8 mouse cellular contexts compared by ENCODE assay signal in the genomic region with DNA sequence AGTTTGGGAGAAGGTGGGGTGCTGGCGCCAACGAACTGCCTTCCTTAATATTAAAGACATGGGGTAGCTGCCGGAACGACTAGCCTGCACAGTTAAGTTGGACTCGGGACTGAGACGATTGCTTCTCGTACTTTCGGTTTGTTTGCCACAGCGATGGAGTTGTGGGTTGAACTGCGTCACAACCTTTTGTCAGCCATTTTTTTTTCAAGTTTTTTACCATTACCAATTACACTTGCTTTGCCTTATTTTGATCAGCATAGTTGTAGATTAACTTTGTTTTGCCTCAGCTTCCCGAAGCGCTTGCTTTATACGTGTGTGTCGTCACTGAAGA. TPM values are rescaled to one million over a fixed set of nuclear protein-coding genes. Genes with fewer than 3 reads are reported as not detected.
A peak's percentile ranks its signal among the peaks of the same experiment; 100 is the strongest.
DNase-seq lines count a peak whose midpoint lies in the region; ATAC-seq and TF ChIP-seq lines count a peak whose summit lies in the region.

No protein-coding gene starts in this region.

- DNase-seq in kidney, adult 2 months: no peak
- no peak for DNase-seq in kidney, adult 8-10 months
- no peak for DNase-seq in hindbrain, postnatal 0 days (ENCODE audit: low spot score)
- no peak for DNase-seq in natural killer cell, adult 2 months (ENCODE audit: low spot score in 2 of 2)
- no peak for DNase-seq in layer of hippocampus, postnatal 14 days (ENCODE audit: low spot score in 2 of 2)
- no peak for DNase-seq in left cerebral cortex, adult 18-20 months (ENCODE audit: low spot score in 2 of 2)

- TF ChIP-seq POLR2A in kidney, adult 2 months (IDR thresholded peaks at IDR 0.05; ENCODE audit: low read depth, low read length): no peak
- TF ChIP-seq POLR2A in bone marrow, adult 2 months (IDR thresholded peaks at IDR 0.05; ENCODE audit: borderline replicate concordance, control insufficient read depth, low read depth, low read length): no peak

- no peak for ATAC-seq in hindbrain, postnatal 0 days
- no peak; the same call in 1 of the 2 replicates for ATAC-seq in midbrain, embryonic 15.5 days (replicated peaks)

- H3K36me3 ChIP-seq in kidney, adult 2 months (ENCODE audit: control insufficient read depth, insufficient read depth, low read length): peaks cover 3% of the 10 kb centered on the region; the same call in 1 of the 2 replicates
- H3K36me3 ChIP-seq in hindbrain, postnatal 0 days (ENCODE audit: insufficient read depth, low read length): no peaks in the 10 kb centered on the region
- no peaks in the 10 kb centered on the region for H3K36me3 ChIP-seq in midbrain, embryonic 15.5 days (replicated peaks)

- peak overlapping the region; percentile 69 for H3K4me3 ChIP-seq in kidney, adult 2 months (ENCODE audit: insufficient read depth, low read depth, low read length)
- H3K4me3 ChIP-seq in bone marrow, adult 2 months (replicated peaks; ENCODE audit: control insufficient read depth, low read depth, low read length): peak overlapping the region; percentile 67
- peak overlapping the region; percentile 52 for H3K4me3 ChIP-seq in hindbrain, postnatal 0 days (ENCODE audit: low read length)
- peak overlapping the region; percentile 51 for H3K4me3 ChIP-seq in midbrain, embryonic 15.5 days

- peaks cover 4% of the 10 kb centered on the region; the same call in 1 of the 2 replicates for H3K4me1 ChIP-seq in kidney, adult 2 months (ENCODE audit: control insufficient read depth, insufficient read depth, low read length)
- no peaks in the 10 kb centered on the region; the same call in 1 of the 2 replicates for H3K4me1 ChIP-seq in bone marrow, adult 2 months (ENCODE audit: control insufficient read depth, insufficient read depth, low read length)
- H3K4me1 ChIP-seq in hindbrain, postnatal 0 days (ENCODE audit: insufficient read depth, low read length): peaks cover 6% of the 10 kb centered on the region; the same call in 1 of the 2 replicates
- peaks cover 22% of the 10 kb centered on the region for H3K4me1 ChIP-seq in midbrain, embryonic 15.5 days

- no peak for TF ChIP-seq CTCF in kidney, adult 2 months (conservative IDR thresholded peaks at IDR 0.05; ENCODE audit: insufficient read depth, insufficient read length, low read depth, low read length)
- TF ChIP-seq CTCF in bone marrow, adult 2 months (IDR thresholded peaks at IDR 0.05; ENCODE audit: control insufficient read depth, insufficient read depth, low read length): no peak
- no peak for TF ChIP-seq CTCF in hindbrain, postnatal 0 days (IDR thresholded peaks at IDR 0.05; ENCODE audit: low read depth)

- peak overlapping the region; percentile 74 for H3K9ac ChIP-seq in hindbrain, postnatal 0 days (replicated peaks; ENCODE audit: low read length)
- H3K9ac ChIP-seq in midbrain, embryonic 15.5 days: peak overlapping the region; percentile 33; the same call in 1 of the 2 replicates

- H3K27me3 ChIP-seq in kidney, adult 2 months (replicated peaks; ENCODE audit: control insufficient read depth, insufficient read depth, low read length): no peaks in the 10 kb centered on the region
- no peaks in the 10 kb centered on the region for H3K27me3 ChIP-seq in hindbrain, postnatal 0 days (ENCODE audit: insufficient read depth, low read length)
- no peaks in the 10 kb centered on the region for H3K27me3 ChIP-seq in midbrain, embryonic 15.5 days (replicated peaks)

- H3K27ac ChIP-seq in kidney, adult 2 months (ENCODE audit: insufficient read depth, low read depth, low read length): peak overlapping the region; percentile 97
- H3K27ac ChIP-seq in bone marrow, adult 2 months (ENCODE audit: control insufficient read depth, insufficient read depth, low read depth, low read length, poor library complexity): peak overlapping the region; percentile 98
- H3K27ac ChIP-seq in hindbrain, postnatal 0 days: peak overlapping the region; percentile 94
- peak overlapping the region; percentile 78; the same call in 1 of the 2 replicates for H3K27ac ChIP-seq in midbrain, embryonic 15.5 days

- H3K9me3 ChIP-seq in hindbrain, postnatal 0 days (ENCODE audit: low read length): no peaks in the 10 kb centered on the region
- H3K9me3 ChIP-seq in midbrain, embryonic 15.5 days: no peaks in the 10 kb centered on the region

- peak overlapping the region; percentile 98 for H3K4me2 ChIP-seq in hindbrain, postnatal 0 days (ENCODE audit: low read depth, low read length)
- H3K4me2 ChIP-seq in midbrain, embryonic 15.5 days: peak overlapping the region; percentile 98

- WGBS in kidney, adult 2 months: under 1% methylated on average over 14 of the region's 14 CpGs
- under 1% methylated on average over 14 of the region's 14 CpGs for WGBS in bone marrow, adult 2 months
- under 1% methylated on average over 14 of the region's 14 CpGs for WGBS in hindbrain, postnatal 0 days
- under 1% methylated on average over 14 of the region's 14 CpGs for WGBS in midbrain, embryonic 15.5 days

RNA-seq across cellular contexts. Expression of a gene that starts 1.3 kb away (rescaled TPM):
- 68.7 and 76.0 TPM in 2 replicates for polyA plus RNA-seq in kidney, adult 2 months (2012; rRNA removed)
- 78.9 and 108 TPM in 2 replicates for polyA plus RNA-seq in bone marrow, adult 2 months (2011; ENCODE audit: insufficient read depth, insufficient read length, low replicate concordance, missing spikeins)
- 508 and 626 TPM in 2 replicates for total RNA-seq in hindbrain, postnatal 0 days (2014; rRNA removed)
- 31.4 and 35.4 TPM in 2 replicates for polyA plus RNA-seq in hindbrain, postnatal 0 days (2015; fragmentation: Nextera tagmentation; extraction: Ambion mirVana)
- polyA plus RNA-seq in midbrain, embryonic 15.5 days (2015; fragmentation: Nextera tagmentation; extraction: Ambion mirVana): 6.9 and 8.3 TPM in 2 replicates
- 10 to 100 TPM; 64.6 to 74.5 TPM for total RNA-seq in layer of hippocampus, postnatal 14 days (2021)
- 10 to 100 TPM; 55.8 to 61.1 TPM for total RNA-seq in left cerebral cortex, adult 18-20 months (2021)

RNA-seq across cellular contexts. Expression of a gene that starts 5.5 kb away (rescaled TPM):
- 0.39 and 1.1 TPM in 2 replicates for polyA plus RNA-seq in kidney, adult 2 months (2012; rRNA removed)
- 42.2 and 62.6 TPM in 2 replicates for polyA plus RNA-seq in bone marrow, adult 2 months (2011; ENCODE audit: insufficient read depth, insufficient read length, low replicate concordance, missing spikeins)
- 1,362 and 1,480 TPM in 2 replicates for total RNA-seq in hindbrain, postnatal 0 days (2014; rRNA removed)
- polyA plus RNA-seq in hindbrain, postnatal 0 days (2015; fragmentation: Nextera tagmentation; extraction: Ambion mirVana): 1.6 and 2.1 TPM in 2 replicates
- polyA plus RNA-seq in midbrain, embryonic 15.5 days (2015; fragmentation: Nextera tagmentation; extraction: Ambion mirVana): 0.41 and 1.4 TPM in 2 replicates
- total RNA-seq in layer of hippocampus, postnatal 14 days (2021): 10 to 100 TPM; 11.9 to 12.2 TPM
- not detected for total RNA-seq in left cerebral cortex, adult 18-20 months (2021)

RNA-seq across cellular contexts. Expression of a gene that starts 6.6 kb away (rescaled TPM):
- 2.0 and 2.8 TPM in 2 replicates for polyA plus RNA-seq in kidney, adult 2 months (2012; rRNA removed)
- polyA plus RNA-seq in bone marrow, adult 2 months (2011; ENCODE audit: insufficient read depth, insufficient read length, low replicate concordance, missing spikeins): 65.7 and 136 TPM in 2 replicates
- total RNA-seq in hindbrain, postnatal 0 days (2014; rRNA removed): 1,454 and 1,759 TPM in 2 replicates
- 0.49 and 0.55 TPM in 2 replicates for polyA plus RNA-seq in hindbrain, postnatal 0 days (2015; fragmentation: Nextera tagmentation; extraction: Ambion mirVana)
- 0.37 and 0.83 TPM in 2 replicates for polyA plus RNA-seq in midbrain, embryonic 15.5 days (2015; fragmentation: Nextera tagmentation; extraction: Ambion mirVana)
- 10 to 100 TPM; 19.6 to 29.4 TPM for total RNA-seq in layer of hippocampus, postnatal 14 days (2021)
- 10 to 100 TPM; 17.8 to 19.6 TPM for total RNA-seq in left cerebral cortex, adult 18-20 months (2021)

RNA-seq across cellular contexts. Expression of a gene that starts 11.0 kb away (rescaled TPM):
- polyA plus RNA-seq in kidney, adult 2 months (2012; rRNA removed): 1.3 and 1.5 TPM in 2 replicates
- polyA plus RNA-seq in bone marrow, adult 2 months (2011; ENCODE audit: insufficient read depth, insufficient read length, low replicate concordance, missing spikeins): 30.3 and 31.4 TPM in 2 replicates
- total RNA-seq in hindbrain, postnatal 0 days (2014; rRNA removed): 349 and 438 TPM in 2 replicates
- 7.4 and 10.4 TPM in 2 replicates for polyA plus RNA-seq in hindbrain, postnatal 0 days (2015; fragmentation: Nextera tagmentation; extraction: Ambion mirVana)
- 4.6 and 7.2 TPM in 2 replicates for polyA plus RNA-seq in midbrain, embryonic 15.5 days (2015; fragmentation: Nextera tagmentation; extraction: Ambion mirVana)
- total RNA-seq in layer of hippocampus, postnatal 14 days (2021): 10 to 100 TPM; 27.5 to 46.6 TPM
- total RNA-seq in left cerebral cortex, adult 18-20 months (2021): 10 to 100 TPM; 17.2 to 22.5 TPM

RNA-seq across cellular contexts. Expression of a gene that starts 12.2 kb away (rescaled TPM):
- polyA plus RNA-seq in kidney, adult 2 months (2012; rRNA removed): 0.88 and 1.4 TPM in 2 replicates
- 19.6 TPM in 1 of 2 replicates, not detected in the other for polyA plus RNA-seq in bone marrow, adult 2 months (2011; ENCODE audit: insufficient read depth, insufficient read length, low replicate concordance, missing spikeins)
- total RNA-seq in hindbrain, postnatal 0 days (2014; rRNA removed): 956 and 1,079 TPM in 2 replicates
- polyA plus RNA-seq in hindbrain, postnatal 0 days (2015; fragmentation: Nextera tagmentation; extraction: Ambion mirVana): 2.6 and 3.2 TPM in 2 replicates
- polyA plus RNA-seq in midbrain, embryonic 15.5 days (2015; fragmentation: Nextera tagmentation; extraction: Ambion mirVana): 0.67 and 1.2 TPM in 2 replicates
- 10 to 100 TPM; 26.7 to 45.4 TPM for total RNA-seq in layer of hippocampus, postnatal 14 days (2021)
- total RNA-seq in left cerebral cortex, adult 18-20 months (2021): 1 to 10 TPM; 4.3 to 9.9 TPM

Comparison
In these comparisons a context has a peak if more than half of its experiments do, and no peak if none do; other contexts are left out.
1. RNA of a gene that starts 5.5 kb away (polyA plus RNA-seq): 42.2 to 62.6 TPM in bone marrow, adult 2 months; 1.6 to 2.1 TPM in hindbrain, postnatal 0 days, 0.41 to 1.4 TPM in midbrain, embryonic 15.5 days and 0.39 to 1.1 TPM in kidney, adult 2 months; every median in the first group is over 10 times any median in the second.
2. RNA of a gene that starts 6.6 kb away (polyA plus RNA-seq): 65.7 to 136 TPM in bone marrow, adult 2 months; 2.0 to 2.8 TPM in kidney, adult 2 months, 0.49 to 0.55 TPM in hindbrain, postnatal 0 days and 0.37 to 0.83 TPM in midbrain, embryonic 15.5 days; every median in the first group is over 10 times any median in the second.
3. Peak in every context shown above with its lines, with median percentiles within 50 percentile points of each other: H3K27ac ChIP-seq and H3K4me3 ChIP-seq.